Mouse (Mus musculus): ENCODE measurements at regions not wholly inside any gene's neighbourhood (a gene's known extent, or its start where the extent isn't known, plus 50 kb on each side); places are given as distances from the start of the nearest gene placed in this dataset.

DNA sequence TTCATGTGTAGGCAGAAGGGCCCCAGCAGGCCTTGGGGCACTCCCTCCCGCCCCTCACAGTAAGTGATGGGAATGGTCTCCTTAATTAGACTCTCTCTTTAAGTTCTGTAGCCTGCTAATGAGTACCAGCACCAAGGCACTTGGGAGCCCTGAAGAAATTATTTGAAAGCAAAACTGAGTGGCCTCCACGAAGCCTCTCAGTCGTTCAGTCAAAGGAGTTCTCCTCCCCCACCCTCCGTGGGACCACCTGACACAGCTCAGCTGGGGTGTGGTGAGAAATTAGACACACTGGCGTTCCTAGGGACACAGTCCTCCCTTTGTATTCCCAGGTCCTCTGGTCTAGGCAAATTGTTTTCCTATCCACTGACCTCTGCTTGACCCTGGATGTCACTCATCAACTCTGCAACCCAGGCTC lies 623.4 kb downstream of the Sox6 start:
- TF ChIP-seq EP300 (IDR thresholded peaks at IDR 0.05; ENCODE audit: low read depth) (no peak), CTCF (IDR thresholded peaks at IDR 0.05; ENCODE audit: low read depth) (no peak)
